Mouse (Mus musculus) embryonic facial prominence, embryonic 15.5 days (tissue): ENCODE data around the gene Zfp597. TPM values are rescaled to one million over a fixed set of nuclear protein-coding genes. Genes with fewer than 3 reads are reported as not detected.
"Not testable (repeated sequence)": the region's sequence is repeated elsewhere in the genome, so short reads cannot be mapped to it uniquely, and the experiment has no call there.

Experiments used
- ATAC-seq: fragments of 200-750 bp; cut with Nextera tagmentation; 2 replicates; pipeline ENCODE4 v1.8.0; 2017; ENCODE audit warnings: low read depth, moderate TSS enrichment; ENCODE audit not compliant: insufficient number of reproducible peaks, low FRiP score, low TSS enrichment
- H3K27ac ChIP-seq: fragments of 300-500 bp; sonication (generic); replicated peaks from 2 replicates; pipeline ENCODE4 v1.5.1; 2015; ENCODE audit warnings: mild to moderate bottlenecking, inconsistent platforms
- H3K27me3 ChIP-seq: fragments of 300-500 bp; sonication (generic); 2 replicates; pipeline ENCODE4 v1.6.1; 2015; ENCODE audit warnings: inconsistent platforms
- H3K36me3 ChIP-seq: fragments of 300-500 bp; sonication (generic); 2 replicates; pipeline ENCODE4 v1.6.1; 2015; ENCODE audit warnings: mild to moderate bottlenecking, inconsistent platforms
- H3K4me1 ChIP-seq: fragments of 300-500 bp; sonication (generic); 2 replicates; pipeline ENCODE4 v1.6.1; 2015; ENCODE audit warnings: inconsistent platforms
- H3K4me2 ChIP-seq: fragments of 300-500 bp; sonication (generic); replicated peaks from 2 replicates; pipeline ENCODE4 v1.6.1; 2015; ENCODE audit warnings: mild to moderate bottlenecking, inconsistent platforms
- H3K4me3 ChIP-seq: fragments of 300-500 bp; sonication (generic); replicated peaks from 2 replicates; pipeline ENCODE4 v1.5.1; 2015; ENCODE audit warnings: mild to moderate bottlenecking, inconsistent platforms
- H3K9ac ChIP-seq: fragments of 300-500 bp; sonication (generic); 2 replicates; pipeline ENCODE4 v1.6.1; 2015; ENCODE audit warnings: inconsistent platforms
- H3K9me3 ChIP-seq: fragments of 300-500 bp; sonication (generic); replicated peaks from 2 replicates; pipeline ENCODE4 v1.6.1; 2016; ENCODE audit warnings: inconsistent platforms
- WGBS: fragments of 180-500 bp; shearing (Covaris S2); methylation state at CpG from one replicate; pipeline ENCODE4 v1.1.7; 2015; 5-methylcytosine and 5-hydroxymethylcytosine counted together
- microRNA-seq: library from miRNA; unstranded; fragments of <30 nt; microRNA quantifications from one replicate; pipeline ENCODE4, GENCODE M21; 2016; ENCODE audit warnings: borderline number of aligned reads
- polyA plus RNA-seq: library from polyadenylated mRNA; unstranded; fragments of >200 nt; fragmentation: Nextera tagmentation; extraction: Ambion mirVana; gene quantifications from 2 replicates; pipeline ENCODE4 v1.2.1, GENCODE M21; 2015

The Zfp597 gene
- polyA plus RNA-seq, 1 experiment from 2014 or later: 5.7 TPM

DNA sequence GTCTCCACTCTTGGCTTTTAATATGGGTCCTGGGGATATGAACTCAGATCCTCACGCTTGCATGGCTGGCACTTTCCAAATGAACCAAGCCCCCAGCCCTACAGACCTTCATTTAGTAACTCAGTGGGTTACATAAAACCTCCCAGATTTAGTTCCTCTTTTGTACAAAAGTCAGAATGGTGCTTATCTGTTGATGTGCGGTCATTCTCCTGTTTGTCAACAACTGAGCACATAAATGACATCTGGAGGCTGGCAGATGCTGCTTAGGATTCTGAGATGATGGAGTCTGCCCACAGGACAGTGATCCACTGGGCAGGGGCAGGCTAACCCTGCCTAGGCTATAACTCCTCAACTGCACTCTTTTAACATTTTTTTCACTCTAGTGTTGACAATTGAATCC, 54.6 kb downstream of the Zfp597 start:
- H3K4me3 ChIP-seq: no peak overlapping the region
- no peak for ATAC-seq
- H3K4me2 ChIP-seq: no peak overlapping the region
- H3K4me1 ChIP-seq: no peaks in the 10 kb centered on the region
- WGBS: 90% methylated on average over 2 of the region's 2 CpGs
- no peak overlapping the region for H3K27ac ChIP-seq
- H3K9me3 ChIP-seq: no peaks in the 10 kb centered on the region
- H3K9ac ChIP-seq: no peak overlapping the region
- no peaks in the 10 kb centered on the region for H3K27me3 ChIP-seq
- H3K36me3 ChIP-seq: no peaks in the 10 kb centered on the region

DNA sequence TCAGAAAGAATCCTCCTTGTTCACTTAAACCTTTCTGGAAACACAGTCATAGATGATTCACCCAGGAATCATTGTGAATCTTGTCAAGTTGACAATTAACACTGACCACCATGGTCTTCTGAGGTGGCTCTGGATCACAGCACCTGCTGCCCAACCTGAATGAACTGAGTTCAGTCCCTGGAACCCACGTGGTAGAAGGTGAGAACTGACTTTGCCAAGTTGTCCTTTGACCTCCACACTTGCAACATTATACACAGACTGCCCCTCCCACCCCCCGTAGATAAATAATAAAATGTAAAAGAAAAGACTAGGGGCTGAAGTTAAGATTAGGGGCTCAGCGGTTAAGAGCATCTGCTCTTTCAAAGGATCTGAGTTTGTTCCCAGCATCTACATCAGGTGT, 56.3 kb downstream of the Zfp597 start:
- H3K4me2 ChIP-seq: no peak overlapping the region
- ATAC-seq: no peak
- H3K9me3 ChIP-seq: no peaks in the 10 kb centered on the region
- no peak overlapping the region for H3K9ac ChIP-seq
- H3K27ac ChIP-seq: no peak overlapping the region
- H3K27me3 ChIP-seq: no peaks in the 10 kb centered on the region
- 57% methylated on average over 3 of the region's 3 CpGs for WGBS
- no peaks in the 10 kb centered on the region for H3K4me1 ChIP-seq
- no peak overlapping the region for H3K4me3 ChIP-seq
- no peaks in the 10 kb centered on the region for H3K36me3 ChIP-seq

DNA sequence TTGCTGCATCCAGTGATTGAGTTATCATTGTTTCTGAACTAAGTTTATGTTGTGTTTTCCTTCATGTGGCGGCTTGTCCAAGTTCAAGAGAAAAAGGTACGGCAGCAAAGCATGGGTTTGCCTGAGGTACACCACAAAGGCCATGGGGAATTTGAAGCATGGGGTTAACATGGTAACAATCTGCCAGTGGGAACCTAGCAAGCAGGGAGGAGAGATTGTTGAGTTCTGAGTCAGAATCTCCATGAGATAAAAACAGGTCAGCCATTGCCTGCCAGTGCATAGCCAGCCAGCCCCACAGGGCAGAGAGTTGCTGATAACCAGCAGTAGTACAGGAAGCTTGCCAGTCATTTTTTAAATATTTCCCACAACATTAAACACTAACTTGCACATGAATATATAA, 64.2 kb downstream of the Zfp597 start:
- H3K27ac ChIP-seq: no peak overlapping the region
- no peak overlapping the region for H3K9ac ChIP-seq
- no peaks in the 10 kb centered on the region for H3K27me3 ChIP-seq
- 80% methylated on average over 2 of the region's 2 CpGs for WGBS
- no peaks in the 10 kb centered on the region for H3K4me1 ChIP-seq
- no peaks in the 10 kb centered on the region for H3K36me3 ChIP-seq
- ATAC-seq: no peak
- no peak overlapping the region for H3K4me3 ChIP-seq
- no peaks in the 10 kb centered on the region for H3K9me3 ChIP-seq
- no peak overlapping the region for H3K4me2 ChIP-seq

- H3K36me3 ChIP-seq, ATAC-seq, H3K9ac ChIP-seq, H3K9me3 ChIP-seq, H3K4me2 ChIP-seq, H3K27me3 ChIP-seq, H3K27ac ChIP-seq, H3K4me3 ChIP-seq, H3K4me1 ChIP-seq: not testable (repeated sequence)
- 86% methylated on average over 6 of the region's 6 CpGs for WGBS
Observed at GRCm38 (mm10) chr16:3814667-3815066, 69.7 kb downstream of the Zfp597 start.

Small RNAs within 50 kb of the gene (microRNA-seq; reads per million reads assigned to microRNA genes)
- not detected for gene Gm23493

Other genes starting within 250 kb of the Zfp597 start
- gene Mefv, start 166.5 kb downstream of the Zfp597 start, polyA plus RNA-seq: 0.08 and 0.17 TPM in 2 replicates
- 44.9 and 53.9 TPM in 2 replicates for gene Zfp263, start 140.5 kb downstream of the Zfp597 start, polyA plus RNA-seq
- gene Olfr15, start 53.7 kb downstream of the Zfp597 start, polyA plus RNA-seq: 1.6 and 3.4 TPM in 2 replicates
- 1.9 and 2.1 TPM in 2 replicates for gene Zfp174, start 37.3 kb downstream of the Zfp597 start, polyA plus RNA-seq
- gene Naa60, start 12.2 kb downstream of the Zfp597 start, polyA plus RNA-seq: 56.8 and 59.6 TPM in 2 replicates
- gene Gm20695, start 87 bp upstream of the Zfp597 start, polyA plus RNA-seq: 1.3 and 1.9 TPM in 2 replicates
- gene 1700037C18Rik, start 24.1 kb upstream of the Zfp597 start, polyA plus RNA-seq: 10.9 and 13.2 TPM in 2 replicates
- 36.2 and 37.8 TPM in 2 replicates for gene Cluap1, start 24.2 kb upstream of the Zfp597 start, polyA plus RNA-seq
- 0.87 and 0.97 TPM in 2 replicates for gene Nlrc3, start 92.1 kb upstream of the Zfp597 start, polyA plus RNA-seq
- gene Slx4, start 119.2 kb upstream of the Zfp597 start, polyA plus RNA-seq: 16.0 and 16.6 TPM in 2 replicates
- gene Dnase1, start 152.4 kb upstream of the Zfp597 start, polyA plus RNA-seq: 4.3 and 5.4 TPM in 2 replicates
- 78.1 and 88.9 TPM in 2 replicates for gene Trap1, start 193.3 kb upstream of the Zfp597 start, polyA plus RNA-seq